Mouse (Mus musculus) cerebellum, adult 9-11 months (tissue): ENCODE measurements around the gene Adat3.

Experiments used
- DNase-seq: peaks from one replicate; pipeline ENCODE4 v3.0.0; 2022

Gene Adat3

GRCm38 (mm10) chr10:80602698-80603325 is at the start of gene Adat3, which contains the start of gene Scamp4:
TSS of gene Adat3 (plus strand) at chr10:80602880.
TSS of gene Scamp4 (plus strand) at chr10:80602872.
- DNase-seq: peak; percentile 94

- DNase-seq: no peak
Observed at GRCm38 (mm10) chr10:80553575-80553974, 49.1 kb upstream of the Adat3 start.

GRCm38 (mm10) chr10:80553997-80554396 is 48.7 kb upstream of the Adat3 start:
- DNase-seq: no peak

GRCm38 (mm10) chr10:80557346-80557965 is 45.2 kb upstream of the Adat3 start:
- peak; percentile 74 for DNase-seq

- peak; percentile 53 for DNase-seq
Observed at GRCm38 (mm10) chr10:80559431-80559830, 43.2 kb upstream of the Adat3 start.

GRCm38 (mm10) chr10:80560621-80561020 is 42.1 kb upstream of the Adat3 start:
- no peak for DNase-seq

- DNase-seq: peak; percentile 92
Observed at GRCm38 (mm10) chr10:80561116-80561944, 41.4 kb upstream of the Adat3 start, which contains the start of gene Rexo1. TSS of gene Rexo1 (minus strand) at chr10:80561560.

GRCm38 (mm10) chr10:80566375-80567092 is 36.1 kb upstream of the Adat3 start:
- DNase-seq: peak; percentile 85

- peak; percentile 60 for DNase-seq
Observed at GRCm38 (mm10) chr10:80568876-80569275, 33.8 kb upstream of the Adat3 start.

- peak; percentile 65 for DNase-seq
Observed at GRCm38 (mm10) chr10:80569664-80570066, 33.0 kb upstream of the Adat3 start.

- no peak for DNase-seq
Observed at GRCm38 (mm10) chr10:80570419-80570818, 32.3 kb upstream of the Adat3 start.

- DNase-seq: peak; percentile 75
Observed at GRCm38 (mm10) chr10:80570871-80571836, 31.5 kb upstream of the Adat3 start.

- no peak for DNase-seq
Observed at GRCm38 (mm10) chr10:80572477-80572876, 30.2 kb upstream of the Adat3 start.

- DNase-seq: no peak
Observed at GRCm38 (mm10) chr10:80573944-80574343, 28.7 kb upstream of the Adat3 start.

- DNase-seq: no peak
Observed at GRCm38 (mm10) chr10:80574896-80575295, 27.8 kb upstream of the Adat3 start.

GRCm38 (mm10) chr10:80575925-80576324 is 26.8 kb upstream of the Adat3 start:
- DNase-seq: peak; percentile 51

- DNase-seq: peak; percentile 81
Observed at GRCm38 (mm10) chr10:80576351-80577194, 26.1 kb upstream of the Adat3 start.

GRCm38 (mm10) chr10:80577195-80578130 is 25.2 kb upstream of the Adat3 start, which contains the start of gene Klf16:
TSS of gene Klf16 (minus strand) at chr10:80577321.
- DNase-seq: peak; percentile 93

GRCm38 (mm10) chr10:80578131-80578750 is 24.4 kb upstream of the Adat3 start:
- DNase-seq: peak; percentile 83
